Mouse (Mus musculus): ENCODE measurements around the gene Ssh3. TPM values are rescaled to one million over a fixed set of nuclear protein-coding genes. Genes with fewer than 3 reads are reported as not detected.

The Ssh3 gene
- polyA plus RNA-seq, 1 experiment from 2014 or later = 5.6 TPM

DNA sequence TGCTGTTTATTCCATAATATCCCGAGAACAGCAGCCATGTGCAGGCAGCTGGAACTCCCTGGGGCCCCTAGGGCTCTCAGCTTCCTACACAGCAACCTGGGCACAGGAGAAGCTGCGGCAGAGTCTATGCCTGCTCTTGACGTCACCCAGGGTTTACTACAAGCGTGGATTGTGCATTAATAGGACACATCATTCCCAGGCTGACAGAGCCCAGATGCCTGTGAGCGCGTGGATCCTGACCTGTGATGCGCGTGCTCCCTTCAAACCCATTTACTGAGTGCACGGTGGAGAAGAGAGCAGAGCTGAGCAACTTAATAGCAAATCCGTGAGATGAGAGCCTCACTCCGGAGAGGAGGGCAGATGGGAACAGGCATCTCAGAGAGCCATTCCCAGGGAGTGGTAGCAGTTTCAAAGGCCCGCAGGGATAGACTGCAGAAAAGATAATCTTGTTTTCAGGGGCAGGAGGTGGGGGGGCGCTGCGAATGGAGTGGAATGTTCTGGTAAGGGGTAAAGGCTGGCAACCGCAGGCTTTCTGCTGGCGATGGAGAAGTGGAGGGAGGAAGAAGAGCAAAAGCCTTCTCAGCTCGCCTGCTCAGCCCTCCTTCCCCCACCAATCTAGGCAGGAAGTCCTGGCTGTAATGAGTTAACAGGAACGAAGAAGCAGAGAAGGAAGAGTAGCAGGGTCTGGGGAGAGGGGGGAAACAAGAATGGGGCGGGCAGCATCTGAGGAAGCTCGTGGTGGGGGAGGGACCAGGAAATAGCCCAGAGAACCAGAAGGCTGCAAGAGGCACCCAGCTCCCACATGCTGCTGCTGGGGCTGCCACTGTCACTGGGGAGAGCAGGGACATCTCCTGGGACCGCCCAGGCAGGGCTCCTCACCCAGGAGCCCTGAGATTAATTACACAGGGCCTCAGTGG, 33.0 kb upstream of the Ssh3 start:
- H3K4me2 ChIP-seq = peak overlapping the region; percentile 21
- no peaks in the 10 kb centered on the region for H3K27me3 ChIP-seq
- no peak overlapping the region for H3K4me3 ChIP-seq (replicated peaks)
- peaks cover 60% of the 10 kb centered on the region for H3K4me1 ChIP-seq
- 45% methylated on average over 21 of the region's 21 CpGs for WGBS
- no peaks in the 10 kb centered on the region for H3K9me3 ChIP-seq
- 0 out of 2 replicates have a peak, but pooled peaks cover 4% of the 10 kb centered on the region for H3K36me3 ChIP-seq (replicated peaks)
- no peak overlapping the region for H3K9ac ChIP-seq
- ATAC-seq (ENCODE audit: low FRiP score) = no peak
- H3K27ac ChIP-seq = peak overlapping the region; percentile 63

DNA sequence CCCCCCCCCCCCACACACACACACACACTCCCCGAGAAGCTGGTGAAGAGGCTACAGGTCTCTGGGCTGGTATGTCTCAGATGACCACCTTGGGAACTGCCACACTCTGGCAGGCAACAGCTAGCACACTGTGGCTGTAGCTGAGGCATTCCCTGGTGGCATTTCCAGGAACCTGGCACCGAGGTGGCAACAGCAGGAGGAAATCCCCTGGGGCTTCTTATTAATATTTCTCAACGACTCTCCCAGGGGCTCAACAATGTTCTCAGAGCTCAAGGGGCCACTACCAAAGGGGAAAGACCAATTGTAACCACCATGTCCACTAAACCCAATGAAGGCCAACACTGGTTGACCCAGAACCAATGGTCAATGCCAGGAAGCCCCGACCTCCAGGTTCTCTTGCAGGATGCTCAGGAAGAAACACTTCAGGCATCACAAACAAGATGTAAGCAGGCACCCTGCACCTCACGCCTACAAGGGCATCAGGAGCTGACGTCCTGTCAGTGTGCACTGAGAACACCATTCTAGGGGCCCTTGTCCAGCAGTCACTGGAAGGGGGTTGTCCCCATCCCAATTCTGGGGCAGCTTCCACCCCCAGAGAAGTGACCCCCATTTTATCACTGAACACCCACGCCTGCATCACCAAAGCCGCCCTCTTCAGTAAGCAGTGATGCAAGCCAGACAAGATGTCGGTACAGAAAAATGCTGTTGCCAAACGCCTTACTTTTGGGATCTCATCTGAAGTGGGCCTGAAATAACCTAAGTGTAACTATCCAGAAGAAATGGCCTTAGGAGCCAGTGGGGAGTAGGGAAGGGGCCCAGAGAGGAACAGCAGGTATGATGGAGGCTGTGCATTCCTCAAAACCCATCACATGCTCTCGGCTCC, 32.1 kb upstream of the Ssh3 start:
- ATAC-seq (ENCODE audit: low FRiP score) = no peak
- WGBS = 79% methylated on average over 11 of the region's 11 CpGs
- Histone ChIP-seq H3K9me3 (no peaks in the 10 kb centered on the region), H3K27me3 (no peaks in the 10 kb centered on the region), H3K4me1 (peaks cover 54% of the 10 kb centered on the region), H3K27ac (peak overlapping the region; percentile 63), H3K4me3 (replicated peaks) (no peak overlapping the region), H3K36me3 (replicated peaks) (0 out of 2 replicates have a peak, but pooled peaks cover 4% of the 10 kb centered on the region), H3K4me2 (no peak overlapping the region), H3K9ac (no peak overlapping the region)

DNA sequence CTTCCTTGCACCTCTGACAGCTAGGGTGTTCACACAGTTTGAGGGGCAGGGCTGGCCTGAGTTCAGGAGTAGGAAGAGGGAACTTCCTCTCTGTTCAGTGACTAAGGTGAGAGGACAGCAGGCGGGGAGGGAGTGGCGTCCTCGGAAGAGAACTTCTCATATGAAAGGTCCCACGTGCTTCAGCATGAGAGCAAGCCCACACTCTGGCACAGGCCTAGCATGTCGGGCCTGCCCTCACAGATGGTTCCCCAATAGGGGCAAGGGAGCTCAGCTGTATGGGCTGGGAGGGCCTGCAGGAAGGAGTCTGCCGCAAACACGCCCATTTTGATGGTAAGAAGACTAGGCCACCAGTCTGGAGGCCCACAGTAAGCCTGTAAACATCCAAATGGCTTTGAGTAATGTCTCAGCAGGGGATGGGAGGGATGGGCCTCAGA, 31.3 kb upstream of the Ssh3 start:
- Histone ChIP-seq H3K4me3 (replicated peaks) (no peak overlapping the region), H3K4me2 (no peak overlapping the region), H3K27me3 (no peaks in the 10 kb centered on the region), H3K4me1 (peaks cover 52% of the 10 kb centered on the region), H3K9me3 (no peaks in the 10 kb centered on the region), H3K9ac (peak overlapping the region; percentile 22; the same call in 1 of the 2 replicates), H3K36me3 (replicated peaks) (peaks cover 4% of the 10 kb centered on the region; the same call in 1 of the 2 replicates), H3K27ac (no peak overlapping the region)
- ATAC-seq (ENCODE audit: low FRiP score) = no peak
- 51% methylated on average over 7 of the region's 7 CpGs for WGBS

DNA sequence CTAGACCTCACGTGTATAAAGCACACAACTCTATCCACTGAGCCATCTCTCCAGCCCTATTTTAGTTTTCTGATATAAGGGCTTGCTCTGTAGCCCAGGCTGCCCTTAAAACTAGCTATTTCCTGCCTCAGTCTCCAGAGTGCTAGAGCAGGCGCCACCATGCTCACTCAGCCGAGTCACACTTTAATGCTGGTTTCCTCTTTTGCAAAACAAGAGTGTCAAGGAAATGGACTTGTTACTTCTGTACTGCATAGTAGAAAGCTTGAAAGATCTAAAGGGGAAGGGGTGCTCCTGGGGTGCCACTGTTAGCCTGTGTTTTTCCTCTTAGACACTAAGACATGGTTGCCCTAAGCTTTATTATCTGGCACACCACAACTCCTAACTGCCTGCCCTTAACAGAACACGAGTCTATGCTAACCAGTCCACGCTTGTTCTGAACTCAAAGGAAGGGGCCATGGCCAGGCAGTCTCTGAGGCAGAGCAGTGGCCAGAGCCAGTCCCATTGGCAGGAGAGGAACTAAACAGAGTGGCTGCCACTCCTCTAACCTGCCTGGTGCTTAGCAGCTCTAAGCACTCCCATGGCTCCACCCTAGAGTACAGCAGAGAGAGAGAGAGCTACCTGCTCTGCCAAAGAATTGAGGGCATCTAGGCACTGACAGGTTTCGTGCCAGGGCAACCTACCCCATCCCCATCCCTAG, 30.7 kb upstream of the Ssh3 start:
- ATAC-seq (ENCODE audit: low FRiP score) = no peak
- Histone ChIP-seq H3K36me3 (replicated peaks) (peaks cover 4% of the 10 kb centered on the region; the same call in 1 of the 2 replicates), H3K9me3 (no peaks in the 10 kb centered on the region), H3K4me2 (no peak overlapping the region), H3K4me1 (peaks cover 47% of the 10 kb centered on the region), H3K27ac (no peak overlapping the region), H3K27me3 (no peaks in the 10 kb centered on the region), H3K4me3 (replicated peaks) (no peak overlapping the region), H3K9ac (no peak overlapping the region)
- 90% methylated on average over 6 of the region's 6 CpGs for WGBS

DNA sequence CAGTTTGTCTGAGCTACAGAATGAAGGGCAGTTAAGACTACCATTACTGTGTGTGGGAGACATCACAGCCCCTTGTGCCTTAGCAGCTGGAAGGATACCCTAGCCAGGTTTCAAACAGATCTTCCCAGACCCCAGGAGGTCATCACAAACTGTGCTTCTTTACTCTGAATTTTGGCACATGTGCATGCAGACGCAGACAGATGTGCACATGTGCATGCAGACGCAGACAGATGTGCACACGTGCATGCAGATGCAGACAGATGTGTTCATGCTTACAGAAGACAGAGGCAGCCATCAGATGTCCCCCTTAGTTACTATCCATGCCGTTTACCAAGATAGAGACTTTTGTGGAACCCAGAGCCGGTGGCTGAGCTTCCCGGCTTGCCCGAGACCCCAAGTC, 30.1 kb upstream of the Ssh3 start:
- Histone ChIP-seq H3K4me1 (peaks cover 41% of the 10 kb centered on the region), H3K9ac (no peak overlapping the region), H3K4me3 (replicated peaks) (no peak overlapping the region), H3K9me3 (no peaks in the 10 kb centered on the region), H3K27ac (no peak overlapping the region), H3K4me2 (no peak overlapping the region), H3K36me3 (replicated peaks) (peaks cover 6% of the 10 kb centered on the region; the same call in 1 of the 2 replicates), H3K27me3 (no peaks in the 10 kb centered on the region)
- 90% methylated on average over 7 of the region's 7 CpGs for WGBS
- no peak for ATAC-seq (ENCODE audit: low FRiP score)

DNA sequence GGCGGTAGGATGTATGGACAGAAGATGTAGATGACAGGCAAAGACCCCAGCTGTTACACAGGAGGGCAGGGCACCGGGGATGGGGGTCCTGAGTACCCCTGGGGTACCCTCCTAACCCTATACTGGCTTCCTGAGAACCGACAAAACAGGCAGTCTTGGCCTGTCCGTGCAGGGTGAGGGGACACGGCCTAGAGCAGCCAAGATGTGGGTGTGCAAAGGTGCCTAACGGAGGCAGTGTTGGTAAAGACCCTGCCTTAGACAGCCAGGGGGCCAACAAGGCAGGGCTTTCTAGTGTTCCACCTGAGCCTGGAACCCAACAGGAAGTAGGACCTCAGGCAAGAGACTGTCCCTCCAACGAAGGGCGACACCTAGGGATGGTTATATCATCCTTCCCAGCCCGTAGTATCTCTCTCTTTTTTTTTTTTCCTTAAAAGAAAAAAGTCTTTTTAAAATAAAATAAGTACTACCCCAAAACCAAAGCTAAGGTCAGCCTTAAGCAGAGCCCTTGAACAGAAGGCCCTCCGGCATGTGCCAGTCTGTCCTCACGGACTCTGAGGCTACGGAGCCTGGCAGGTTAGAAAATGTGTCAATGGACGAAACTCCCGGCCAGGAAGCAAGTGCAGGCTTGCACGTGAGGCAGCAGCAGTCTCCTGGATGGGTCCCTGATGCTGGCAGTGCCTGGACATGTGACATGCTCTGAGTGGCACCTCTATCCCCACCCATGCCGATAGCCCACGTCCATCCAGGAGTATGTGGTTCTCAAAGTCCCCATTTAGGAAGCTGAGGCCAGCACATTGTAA, 29.5 kb upstream of the Ssh3 start:
- Histone ChIP-seq H3K27me3 (no peaks in the 10 kb centered on the region), H3K4me3 (replicated peaks) (no peak overlapping the region), H3K27ac (no peak overlapping the region), H3K4me1 (peaks cover 35% of the 10 kb centered on the region), H3K36me3 (replicated peaks) (peaks cover 6% of the 10 kb centered on the region; the same call in 1 of the 2 replicates), H3K4me2 (no peak overlapping the region), H3K9me3 (no peaks in the 10 kb centered on the region), H3K9ac (no peak overlapping the region)
- ATAC-seq (ENCODE audit: low FRiP score) = no peak
- 93% methylated on average over 17 of the region's 17 CpGs for WGBS

DNA sequence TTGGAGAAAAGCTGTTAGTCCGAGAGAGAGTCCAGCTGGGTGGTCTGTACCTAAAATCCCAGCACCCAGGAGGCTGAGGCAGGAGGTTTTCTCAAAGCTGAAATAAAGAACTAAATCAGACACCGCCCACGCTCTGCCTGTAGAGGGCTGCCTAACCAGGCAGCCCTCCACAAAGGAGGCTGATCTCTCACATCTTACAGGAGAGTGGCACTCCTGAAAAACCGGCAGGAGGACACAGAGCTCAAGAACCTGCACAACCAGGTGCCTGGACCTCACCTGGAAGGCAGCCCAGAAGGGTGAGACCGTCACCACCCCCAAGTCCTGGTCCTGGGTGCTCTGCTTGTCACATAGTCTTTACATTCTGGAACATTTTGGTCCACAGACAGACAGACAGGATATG, 28.9 kb upstream of the Ssh3 start:
- Histone ChIP-seq H3K4me1 (peaks cover 28% of the 10 kb centered on the region), H3K9ac (no peak overlapping the region), H3K4me3 (replicated peaks) (no peak overlapping the region), H3K27ac (no peak overlapping the region), H3K27me3 (no peaks in the 10 kb centered on the region), H3K36me3 (replicated peaks) (peaks cover 10% of the 10 kb centered on the region), H3K4me2 (no peak overlapping the region), H3K9me3 (no peaks in the 10 kb centered on the region)
- ATAC-seq (ENCODE audit: low FRiP score) = no peak
- WGBS = 93% methylated on average over 5 of the region's 5 CpGs

DNA sequence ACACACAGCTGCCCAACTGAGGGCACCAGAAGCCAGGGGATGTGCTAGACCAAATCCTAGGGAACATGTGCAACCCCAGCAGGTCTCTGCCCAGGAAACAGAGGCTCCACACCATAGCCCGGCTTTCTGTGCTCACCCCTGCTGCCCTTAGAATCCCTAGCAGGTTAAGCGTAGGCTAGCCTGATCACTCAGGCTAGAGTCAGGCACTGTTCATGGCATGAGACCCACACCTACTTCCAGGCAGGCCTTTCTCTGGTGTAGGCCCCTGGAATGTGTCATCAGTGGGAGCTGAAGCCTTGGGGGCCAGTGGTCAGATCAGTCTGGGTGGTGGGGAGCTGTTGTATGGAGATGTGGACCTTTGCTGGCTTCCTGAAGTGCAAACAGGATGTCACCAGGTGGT, 27.6 kb upstream of the Ssh3 start:
- no peak for ATAC-seq (ENCODE audit: low FRiP score)
- H3K9ac ChIP-seq = no peak overlapping the region
- H3K4me2 ChIP-seq = no peak overlapping the region
- no peaks in the 10 kb centered on the region for H3K9me3 ChIP-seq
- H3K4me3 ChIP-seq (replicated peaks) = no peak overlapping the region
- no peaks in the 10 kb centered on the region for H3K27me3 ChIP-seq
- WGBS = 96% methylated on average over 2 of the region's 2 CpGs
- peaks cover 22% of the 10 kb centered on the region for H3K36me3 ChIP-seq (replicated peaks)
- H3K27ac ChIP-seq = no peak overlapping the region
- H3K4me1 ChIP-seq = peaks cover 16% of the 10 kb centered on the region

DNA sequence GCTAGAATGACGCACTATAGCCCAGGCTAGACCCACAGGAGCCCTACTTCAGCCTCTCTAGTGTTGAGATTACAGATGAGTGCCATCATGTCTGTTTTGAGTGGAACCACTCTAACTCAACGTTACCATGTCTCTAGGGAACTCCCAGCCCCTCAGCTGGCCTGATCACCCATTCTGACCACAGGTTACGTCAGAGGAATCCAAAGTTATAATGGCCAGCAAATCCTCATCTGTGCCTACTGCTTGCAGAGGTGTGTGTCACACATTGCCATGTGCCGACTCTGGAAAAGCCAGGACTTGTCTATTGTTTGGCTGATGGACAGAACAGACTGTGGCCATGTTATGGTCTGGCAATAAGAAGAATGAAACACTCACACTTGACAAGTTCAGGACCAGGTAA, 26.4 kb upstream of the Ssh3 start:
- Histone ChIP-seq H3K4me1 (peaks cover 3% of the 10 kb centered on the region), H3K4me3 (replicated peaks) (no peak overlapping the region), H3K27ac (no peak overlapping the region), H3K36me3 (replicated peaks) (peaks cover 34% of the 10 kb centered on the region), H3K4me2 (no peak overlapping the region), H3K9ac (no peak overlapping the region), H3K27me3 (no peaks in the 10 kb centered on the region), H3K9me3 (no peaks in the 10 kb centered on the region)
- 91% methylated on average over 4 of the region's 4 CpGs for WGBS
- ATAC-seq (ENCODE audit: low FRiP score) = no peak

DNA sequence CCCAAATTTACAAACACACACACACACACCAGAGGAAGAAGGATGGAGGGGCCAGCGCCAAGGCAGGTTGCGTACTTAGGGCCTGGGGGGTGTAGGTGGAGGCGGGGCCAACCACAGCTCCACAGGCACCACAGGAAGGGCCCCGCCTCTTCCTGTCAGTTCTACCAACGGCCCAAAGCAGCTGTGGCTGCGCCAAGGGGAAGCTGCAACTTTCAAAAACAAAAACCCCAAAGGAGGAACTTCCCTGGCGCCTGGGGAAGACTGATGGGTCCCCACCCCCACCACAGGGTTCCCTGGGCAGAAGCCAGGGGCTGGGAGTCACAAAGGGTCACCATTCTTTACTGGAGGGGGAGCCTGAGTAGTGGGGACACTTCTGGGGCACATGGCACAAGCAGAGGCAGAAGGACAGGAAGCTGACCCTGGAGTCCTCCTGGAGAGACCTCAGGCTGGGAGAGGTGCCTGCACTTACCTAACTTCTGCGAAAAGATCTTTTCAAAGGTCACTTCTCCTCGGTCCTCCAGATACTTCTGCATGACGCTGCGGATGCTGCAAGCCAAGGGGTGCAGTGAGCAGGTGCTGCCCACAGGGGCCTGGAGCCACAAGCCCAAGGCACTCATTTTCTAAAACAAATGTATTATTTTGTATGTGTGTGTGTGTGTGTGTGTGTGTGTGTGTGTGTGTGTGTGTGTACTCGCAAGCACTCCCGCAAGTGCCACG, 25.6 kb upstream of the Ssh3 start:
- H3K9ac ChIP-seq = no peak overlapping the region
- ATAC-seq (ENCODE audit: low FRiP score) = no peak
- H3K4me1 ChIP-seq = no peaks in the 10 kb centered on the region
- no peak overlapping the region for H3K27ac ChIP-seq
- H3K4me2 ChIP-seq = no peak overlapping the region
- no peaks in the 10 kb centered on the region for H3K27me3 ChIP-seq
- H3K4me3 ChIP-seq (replicated peaks) = no peak overlapping the region
- H3K9me3 ChIP-seq = no peaks in the 10 kb centered on the region
- peaks cover 43% of the 10 kb centered on the region for H3K36me3 ChIP-seq (replicated peaks)
- 78% methylated on average over 14 of the region's 14 CpGs for WGBS

DNA sequence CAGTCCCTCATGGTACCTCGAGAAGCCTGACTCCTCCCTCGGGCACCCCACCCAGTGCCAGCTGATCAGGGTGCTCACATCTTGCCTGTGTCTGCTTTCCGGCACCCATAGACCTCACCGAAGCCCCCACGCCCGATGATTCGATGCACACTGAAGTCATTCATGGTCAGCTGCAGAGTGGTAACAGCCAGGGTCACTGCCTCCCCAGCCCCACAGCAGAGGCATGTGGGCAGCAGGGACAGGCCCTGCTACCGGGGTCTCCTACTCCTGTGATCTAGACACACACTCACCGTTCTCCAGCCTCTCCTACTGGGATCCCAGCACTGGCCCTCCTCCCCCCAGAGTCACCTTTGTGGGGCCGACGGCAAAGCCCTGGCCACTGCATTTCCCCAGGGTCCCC, 22.2 kb upstream of the Ssh3 start:
- Histone ChIP-seq H3K4me2 (no peak overlapping the region), H3K36me3 (replicated peaks) (peaks cover 73% of the 10 kb centered on the region), H3K4me1 (no peaks in the 10 kb centered on the region), H3K9ac (no peak overlapping the region), H3K27ac (no peak overlapping the region), H3K9me3 (no peaks in the 10 kb centered on the region), H3K27me3 (no peaks in the 10 kb centered on the region), H3K4me3 (replicated peaks) (no peak overlapping the region)
- 90% methylated on average over 11 of the region's 11 CpGs for WGBS
- no peak for ATAC-seq (ENCODE audit: low FRiP score)

All from forebrain, embryonic 12.5 days (tissue).